Mouse (Mus musculus): Measurements from ENCODE around the gene Sept7.

- TF ChIP-seq CTCF (IDR thresholded peaks at IDR 0.05; ENCODE audit: low read depth) (no peak), EP300 (IDR thresholded peaks at IDR 0.05; ENCODE audit: low read depth) (no peak)
Observed at GRCm38 (mm10) chr9:25289796-25290195, 37.6 kb downstream of the Sept7 start.

Measured in heart, postnatal 0 days (tissue).